16 mouse cellular contexts compared by ENCODE assay signal in genomic region chr16:13556954-13557470, GRCm38 (mm10).
DNase-seq lines count a peak whose midpoint lies in the region; ATAC-seq and TF ChIP-seq lines count a peak whose summit lies in the region.
"Had no signal": no experiment of that assay in that cellular context is flagged by ENCODE, and none has a peak within 500 bp of the region (broad histone marks: within the 10 kb centered on the region; RNA-seq: fewer than 3 reads in every experiment).

No protein-coding gene starts in this region.

- intact Hi-C loops in heart, postnatal 14 days (cut with DNase I) = no loop called here

- ATAC-seq in midbrain, postnatal 0 days (ENCODE audit: low FRiP score) = no peak
- ATAC-seq: intestine, embryonic 15.5 days; lung, postnatal 0 days had no signal

- H3K4me2 ChIP-seq in midbrain, postnatal 0 days (ENCODE audit: low read depth, low read length, poor library complexity, severe bottlenecking) = no peak overlapping the region
- H3K4me2 ChIP-seq: forebrain, embryonic 12.5 days; intestine, embryonic 15.5 days; limb, embryonic 15.5 days; neural tube, embryonic 12.5 days had no signal

- H3K9me3 ChIP-seq in midbrain, postnatal 0 days (ENCODE audit: low read length) = no peaks in the 10 kb centered on the region
- H3K9me3 ChIP-seq: intestine, embryonic 15.5 days; limb, embryonic 15.5 days; neural tube, embryonic 12.5 days had no signal

- WGBS in lung, adult 2 months = 61% methylated on average over 9 of the region's 9 CpGs
- 89% methylated on average over 9 of the region's 9 CpGs for whole genome bisulfite sequencing in midbrain, postnatal 0 days

- TF ChIP-seq CTCF in lung, adult 2 months (IDR thresholded peaks at IDR 0.05; ENCODE audit: insufficient read depth, low read length) = no peak
- TF ChIP-seq CTCF in midbrain, postnatal 0 days (IDR thresholded peaks at IDR 0.05) = no peak

- H3K27ac ChIP-seq in midbrain, postnatal 0 days (ENCODE audit: low read depth, low read length) = no peak overlapping the region
- H3K27ac ChIP-seq: forebrain, embryonic 12.5 days; intestine, embryonic 15.5 days; limb, embryonic 15.5 days; neural tube, embryonic 12.5 days had no signal

- H3K9ac ChIP-seq in midbrain, postnatal 0 days (replicated peaks; ENCODE audit: low read length, poor library complexity, severe bottlenecking) = no peak overlapping the region
- H3K9ac ChIP-seq: forebrain, embryonic 12.5 days; intestine, embryonic 15.5 days; limb, embryonic 15.5 days; neural tube, embryonic 12.5 days had no signal

- peaks cover 2% of the 10 kb centered on the region; the same call in 1 of the 2 replicates for H3K4me1 ChIP-seq in lung, adult 2 months (ENCODE audit: control insufficient read depth, insufficient read depth, low read length)
- H3K4me1 ChIP-seq in midbrain, postnatal 0 days (ENCODE audit: insufficient read depth, low read length) = no peaks in the 10 kb centered on the region
- H3K4me1 ChIP-seq: forebrain, embryonic 12.5 days; intestine, embryonic 15.5 days; limb, embryonic 15.5 days; neural tube, embryonic 12.5 days had no signal

- peak; percentile 26 for DNase-seq in adrenal gland, postnatal 25 days
- no peak for DNase-seq in adrenal gland, adult 2 months
- DNase-seq in lung, postnatal 14 days = peak; percentile 13
- no peak for DNase-seq in lung, adult 2 months
- DNase-seq in gastrocnemius, postnatal 10 days = peak; percentile 52
- peak; percentile 27 to 53 for DNase-seq in heart, postnatal 14 days
- DNase-seq in midbrain, postnatal 0 days (ENCODE audit: low spot score) = no peak
- no peak for DNase-seq in retina, embryonic 14.5 days (ENCODE audit: low spot score)
- DNase-seq: kidney, postnatal 25 days; midbrain, embryonic 14.5 days; thymus, postnatal 14 days had no signal

- peaks cover 3% of the 10 kb centered on the region; the same call in 1 of the 2 replicates for H3K36me3 ChIP-seq in midbrain, postnatal 0 days (ENCODE audit: insufficient read depth, low read length)
- H3K36me3 ChIP-seq: forebrain, embryonic 12.5 days; intestine, embryonic 15.5 days; neural tube, embryonic 12.5 days had no signal

- no peak overlapping the region for H3K4me3 ChIP-seq in lung, adult 2 months (replicated peaks; ENCODE audit: extremely low read depth, low read depth, low read length)
- H3K4me3 ChIP-seq in midbrain, postnatal 0 days (ENCODE audit: low read depth, low read length) = no peak overlapping the region
- H3K4me3 ChIP-seq: forebrain, embryonic 12.5 days; intestine, embryonic 15.5 days; limb, embryonic 15.5 days; neural tube, embryonic 12.5 days had no signal

- no peak for TF ChIP-seq POLR2A in lung, adult 2 months (IDR thresholded peaks at IDR 0.05; ENCODE audit: borderline replicate concordance, extremely low read depth, low read depth, low read length)

- H3K27me3 ChIP-seq in midbrain, postnatal 0 days (ENCODE audit: insufficient read depth, low read length) = no peaks in the 10 kb centered on the region
- H3K27me3 ChIP-seq: forebrain, embryonic 12.5 days; intestine, embryonic 15.5 days; limb, embryonic 15.5 days; neural tube, embryonic 12.5 days had no signal

Comparison
In these comparisons a context has a peak if more than half of its experiments do, and no peak if none do; other contexts are left out.
1. DNase-seq: peak in adrenal gland, postnatal 25 days (single experiment), lung, postnatal 14 days (single experiment), gastrocnemius, postnatal 10 days (single experiment) and heart, postnatal 14 days (2 of 2); none in adrenal gland, adult 2 months (single experiment), lung, adult 2 months (single experiment), midbrain, postnatal 0 days (single experiment) and retina, embryonic 14.5 days (single experiment).